Mouse (Mus musculus): ENCODE results near the gene Spryd3.

- TF ChIP-seq GATA1 (IDR thresholded peaks at IDR 0.05; ENCODE audit: low read length) (no peak), TAL1 (IDR thresholded peaks at IDR 0.05; ENCODE audit: low read length) (no peak)
Measured at GRCm38 (mm10) chr15:102160415-102161060, 24.5 kb upstream of the Spryd3 start.
